28 mouse cellular contexts compared by ENCODE assay signal in the genomic region with DNA sequence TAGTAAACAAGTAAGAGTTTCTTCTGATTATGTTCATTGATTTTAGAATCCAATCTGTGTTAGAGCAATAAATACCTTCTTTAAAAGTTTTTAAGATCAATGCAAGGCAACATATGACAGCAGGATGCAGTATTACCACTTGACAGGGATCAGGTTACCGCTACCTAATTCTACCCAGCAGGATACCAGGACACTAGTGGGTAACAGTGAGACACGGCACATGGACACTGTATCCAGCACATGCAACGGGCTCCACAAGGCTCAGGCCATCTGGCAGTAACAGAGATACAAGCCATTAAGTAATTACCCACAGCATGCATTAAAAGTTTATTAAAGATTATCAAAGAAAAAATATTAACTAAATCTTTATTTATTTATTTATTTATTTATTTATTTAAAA. TPM values are rescaled to one million over a fixed set of nuclear protein-coding genes. Genes with fewer than 3 reads are reported as not detected.
A peak's percentile ranks its signal among the peaks of the same experiment; 100 is the strongest.
DNase-seq lines count a peak whose midpoint lies in the region; ATAC-seq and TF ChIP-seq lines count a peak whose summit lies in the region.
"Had no signal": no experiment of that assay in that cellular context is flagged by ENCODE, and none has a peak within 500 bp of the region (broad histone marks: within the 10 kb centered on the region; RNA-seq: fewer than 3 reads in every experiment).

No protein-coding gene starts in this region.

- H3K4me3 ChIP-seq in heart, embryonic 12.5 days: no peak overlapping the region
- no peak overlapping the region for H3K4me3 ChIP-seq in midbrain, postnatal 0 days (ENCODE audit: low read depth, low read length)
- no peak overlapping the region for H3K4me3 ChIP-seq in midbrain, embryonic 11.5 days (ENCODE audit: low read depth, low read length)
- H3K4me3 ChIP-seq in thymus, adult 2 months (ENCODE audit: control insufficient read depth, insufficient read depth, low read length): no peak overlapping the region
- H3K4me3 ChIP-seq: embryonic facial prominence, embryonic 10.5 days; embryonic facial prominence, embryonic 13.5 days; erythroblast, embryonic 14.5 days; forebrain, embryonic 12.5 days; forebrain, embryonic 15.5 days; heart, embryonic 15.5 days; hindbrain, embryonic 10.5 days; hindbrain, embryonic 13.5 days had no signal

- WGBS in heart, embryonic 12.5 days: 86% methylated on average over 3 of the region's 3 CpGs
- WGBS in midbrain, postnatal 0 days: 80% methylated on average over 3 of the region's 3 CpGs
- 85% methylated on average over 3 of the region's 3 CpGs for WGBS in midbrain, embryonic 11.5 days
- WGBS in thymus, adult 2 months: 98% methylated on average over 3 of the region's 3 CpGs

- peak; percentile 45 for DNase-seq in cerebellum, adult 9-10 months
- no peak for DNase-seq in cerebellum, adult 9-11 months
- DNase-seq in heart, adult 11 months: peak; percentile 29
- peak; percentile 58 for DNase-seq in midbrain, postnatal 0 days (ENCODE audit: low spot score)
- DNase-seq in midbrain, embryonic 11.5 days (ENCODE audit: low spot score, missing footprints): no peak
- DNase-seq in thymus, adult 2 months: no peak
- DNase-seq: adrenal gland, postnatal 10 days; adrenal gland, postnatal 36 days; B cell, adult 2 months; embryo, embryonic 11 days; gastrocnemius, postnatal 10 days; gastrocnemius, postnatal 36 days; heart, postnatal 10 days; heart, postnatal 36 days had no signal

- no peak for ATAC-seq in heart, embryonic 12.5 days (ENCODE audit: insufficient number of reproducible peaks, low FRiP score)
- no peak for ATAC-seq in midbrain, postnatal 0 days (ENCODE audit: low FRiP score)
- ATAC-seq in midbrain, embryonic 11.5 days (ENCODE audit: low FRiP score): no peak
- ATAC-seq: forebrain, embryonic 15.5 days; intestine, postnatal 0 days; Patski had no signal

- H3K36me3 ChIP-seq in heart, embryonic 12.5 days: peaks cover 39% of the 10 kb centered on the region
- peaks cover 22% of the 10 kb centered on the region for H3K36me3 ChIP-seq in midbrain, postnatal 0 days (ENCODE audit: insufficient read depth, low read length)
- H3K36me3 ChIP-seq in midbrain, embryonic 11.5 days (ENCODE audit: control insufficient read depth, insufficient read depth, low read length): no peaks in the 10 kb centered on the region
- H3K36me3 ChIP-seq in thymus, adult 2 months (ENCODE audit: control insufficient read depth, insufficient read depth, low read length): no peaks in the 10 kb centered on the region

- no peaks in the 10 kb centered on the region for H3K9me3 ChIP-seq in heart, embryonic 12.5 days (replicated peaks)
- no peaks in the 10 kb centered on the region for H3K9me3 ChIP-seq in midbrain, postnatal 0 days (ENCODE audit: low read length)
- no peaks in the 10 kb centered on the region for H3K9me3 ChIP-seq in midbrain, embryonic 11.5 days (ENCODE audit: control insufficient read depth, low read length)
- H3K9me3 ChIP-seq: embryonic facial prominence, embryonic 10.5 days; embryonic facial prominence, embryonic 13.5 days; forebrain, embryonic 12.5 days; forebrain, embryonic 15.5 days; G1E; heart, embryonic 15.5 days; hindbrain, embryonic 10.5 days; hindbrain, embryonic 13.5 days had no signal

- H3K27ac ChIP-seq in heart, embryonic 12.5 days (ENCODE audit: poor library complexity, severe bottlenecking): no peak overlapping the region
- no peak overlapping the region for H3K27ac ChIP-seq in midbrain, postnatal 0 days (ENCODE audit: low read depth, low read length)
- no peak overlapping the region for H3K27ac ChIP-seq in midbrain, embryonic 11.5 days (ENCODE audit: low read depth, low read length)
- H3K27ac ChIP-seq in thymus, adult 2 months (ENCODE audit: control insufficient read depth, insufficient read depth, low read length): no peak overlapping the region
- H3K27ac ChIP-seq: embryonic facial prominence, embryonic 10.5 days; embryonic facial prominence, embryonic 13.5 days; forebrain, embryonic 12.5 days; forebrain, embryonic 15.5 days; heart, embryonic 15.5 days; hindbrain, embryonic 10.5 days; hindbrain, embryonic 13.5 days had no signal

- H3K4me2 ChIP-seq in heart, embryonic 12.5 days: no peak overlapping the region
- H3K4me2 ChIP-seq in midbrain, postnatal 0 days (ENCODE audit: low read depth, low read length, poor library complexity, severe bottlenecking): no peak overlapping the region
- no peak overlapping the region for H3K4me2 ChIP-seq in midbrain, embryonic 11.5 days
- H3K4me2 ChIP-seq: embryonic facial prominence, embryonic 13.5 days; forebrain, embryonic 12.5 days; forebrain, embryonic 15.5 days; heart, embryonic 11.5 days; heart, embryonic 15.5 days; hindbrain, embryonic 13.5 days had no signal

- no peaks in the 10 kb centered on the region for H3K27me3 ChIP-seq in heart, embryonic 12.5 days (replicated peaks)
- no peaks in the 10 kb centered on the region for H3K27me3 ChIP-seq in midbrain, postnatal 0 days (ENCODE audit: insufficient read depth, low read length)
- H3K27me3 ChIP-seq in midbrain, embryonic 11.5 days (ENCODE audit: control insufficient read depth, insufficient read depth, low read length): no peaks in the 10 kb centered on the region
- no peaks in the 10 kb centered on the region for H3K27me3 ChIP-seq in thymus, adult 2 months (ENCODE audit: control insufficient read depth, insufficient read depth, low read length)
- H3K27me3 ChIP-seq: CH12.LX; embryonic facial prominence, embryonic 13.5 days; forebrain, embryonic 12.5 days; forebrain, embryonic 15.5 days; heart, embryonic 15.5 days; hindbrain, embryonic 13.5 days; Patski had no signal

- TF ChIP-seq CTCF in midbrain, postnatal 0 days (IDR thresholded peaks at IDR 0.05): no peak
- TF ChIP-seq CTCF in thymus, adult 2 months (IDR thresholded peaks at IDR 0.05; ENCODE audit: borderline replicate concordance, control insufficient read depth, extremely low read depth, insufficient read depth, low read length, poor library complexity): no peak

- H3K9ac ChIP-seq in heart, embryonic 12.5 days: no peak overlapping the region
- no peak overlapping the region for H3K9ac ChIP-seq in midbrain, postnatal 0 days (replicated peaks; ENCODE audit: low read length, poor library complexity, severe bottlenecking)
- no peak overlapping the region for H3K9ac ChIP-seq in midbrain, embryonic 11.5 days (ENCODE audit: low read length)
- H3K9ac ChIP-seq: embryonic facial prominence, embryonic 13.5 days; forebrain, embryonic 12.5 days; forebrain, embryonic 15.5 days; heart, embryonic 15.5 days; hindbrain, embryonic 13.5 days had no signal

- no peak for TF ChIP-seq POLR2A in thymus, adult 2 months (IDR thresholded peaks at IDR 0.05; ENCODE audit: control insufficient read depth, extremely low read depth, insufficient read depth, low read length, poor library complexity)

- peaks cover 10% of the 10 kb centered on the region; the same call in 1 of the 2 replicates for H3K4me1 ChIP-seq in heart, embryonic 12.5 days (replicated peaks)
- no peaks in the 10 kb centered on the region for H3K4me1 ChIP-seq in midbrain, postnatal 0 days (ENCODE audit: insufficient read depth, low read length)
- no peaks in the 10 kb centered on the region for H3K4me1 ChIP-seq in midbrain, embryonic 11.5 days (ENCODE audit: control insufficient read depth, insufficient read depth, low read length)
- no peaks in the 10 kb centered on the region for H3K4me1 ChIP-seq in thymus, adult 2 months (replicated peaks; ENCODE audit: control insufficient read depth, insufficient read depth, low read length)
- H3K4me1 ChIP-seq: embryonic facial prominence, embryonic 13.5 days; forebrain, embryonic 15.5 days; hindbrain, embryonic 13.5 days had no signal

RNA-seq across cellular contexts. Expression of a gene that starts 37.8 kb away (rescaled TPM):
- polyA plus RNA-seq in heart, embryonic 12.5 days (2016; fragmentation: Nextera tagmentation; extraction: Ambion mirVana): 92.1 and 92.8 TPM in 2 replicates
- total RNA-seq in midbrain, postnatal 0 days (2014; rRNA removed): 142 and 145 TPM in 2 replicates
- 118 and 120 TPM in 2 replicates for polyA plus RNA-seq in midbrain, postnatal 0 days (2015; fragmentation: Nextera tagmentation; extraction: Ambion mirVana)
- 39.3 and 43.2 TPM in 2 replicates for polyA plus RNA-seq in midbrain, embryonic 11.5 days (2014; fragmentation: Nextera tagmentation; extraction: Ambion mirVana)
- 52.2 and 52.9 TPM in 2 replicates for polyA plus RNA-seq in thymus, adult 2 months (2012; rRNA removed)

RNA-seq across cellular contexts. Expression of a gene that starts 59.0 kb away (rescaled TPM):
- 124 and 132 TPM in 2 replicates for polyA plus RNA-seq in heart, embryonic 12.5 days (2016; fragmentation: Nextera tagmentation; extraction: Ambion mirVana)
- 14.7 and 20.6 TPM in 2 replicates for total RNA-seq in midbrain, postnatal 0 days (2014; rRNA removed)
- 29.6 and 30.0 TPM in 2 replicates for polyA plus RNA-seq in midbrain, postnatal 0 days (2015; fragmentation: Nextera tagmentation; extraction: Ambion mirVana)
- polyA plus RNA-seq in midbrain, embryonic 11.5 days (2014; fragmentation: Nextera tagmentation; extraction: Ambion mirVana): 193 and 201 TPM in 2 replicates
- 12.3 and 12.9 TPM in 2 replicates for polyA plus RNA-seq in thymus, adult 2 months (2012; rRNA removed)

Comparison
In these comparisons a context has a peak if more than half of its experiments do, and no peak if none do; other contexts are left out.
1. DNase-seq: peak in cerebellum, adult 9-10 months (single experiment), heart, adult 11 months (single experiment) and midbrain, postnatal 0 days (single experiment); none in cerebellum, adult 9-11 months (single experiment), midbrain, embryonic 11.5 days (single experiment) and thymus, adult 2 months (single experiment).